Mouse (Mus musculus): ENCODE results near the gene Kmt2a. TPM values are rescaled to one million over a fixed set of nuclear protein-coding genes. Genes with fewer than 3 reads are reported as not detected.
A peak's percentile ranks its signal among the peaks of the same experiment; 100 is the strongest.

The Kmt2a gene
- total and polyA plus RNA-seq, 2 experiments from 2014 or later, result 19.0 to 20.6 TPM

DNA sequence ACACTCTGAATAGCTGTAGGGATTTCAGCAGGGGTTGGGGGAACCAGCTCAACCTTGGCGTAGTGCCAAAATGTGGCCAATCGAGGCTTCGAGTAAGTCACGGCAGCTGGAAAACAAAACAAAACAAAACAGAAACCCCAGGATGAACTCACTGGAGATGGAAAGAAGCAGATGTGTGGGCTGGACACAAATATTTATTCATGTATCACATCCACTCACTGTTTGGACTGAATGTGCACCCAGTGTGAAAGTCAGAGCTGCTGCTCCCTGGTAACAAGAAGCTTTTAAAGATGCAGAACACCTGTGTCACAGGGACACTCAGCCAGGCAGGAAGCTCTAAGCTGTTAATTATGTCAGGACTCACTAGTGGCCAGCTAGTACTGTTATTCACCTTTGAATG is 33.6 kb upstream of the Kmt2a start:
- Histone ChIP-seq H3K27me3 (ENCODE audit: insufficient read depth, low read length) (no peaks in the 10 kb centered on the region), H3K4me3 (ENCODE audit: low read length) (no peak overlapping the region), H3K4me1 (ENCODE audit: insufficient read depth, low read length) (peaks cover 10% of the 10 kb centered on the region; the same call in 1 of the 2 replicates), H3K9me3 (ENCODE audit: low read length) (no peaks in the 10 kb centered on the region), H3K9ac (replicated peaks; ENCODE audit: low read length) (no peak overlapping the region), H3K4me2 (ENCODE audit: low read depth, low read length) (no peak overlapping the region), H3K36me3 (ENCODE audit: insufficient read depth, low read length) (0 out of 2 replicates have a peak, but pooled peaks cover 8% of the 10 kb centered on the region), H3K27ac (no peak overlapping the region)
- DNase-seq (ENCODE audit: low spot score), result no peak
- no peak for TF ChIP-seq CTCF (IDR thresholded peaks at IDR 0.05; ENCODE audit: low read depth)
- ATAC-seq, result no peak
- WGBS, result 33% methylated on average over 4 of the region's 4 CpGs

DNA sequence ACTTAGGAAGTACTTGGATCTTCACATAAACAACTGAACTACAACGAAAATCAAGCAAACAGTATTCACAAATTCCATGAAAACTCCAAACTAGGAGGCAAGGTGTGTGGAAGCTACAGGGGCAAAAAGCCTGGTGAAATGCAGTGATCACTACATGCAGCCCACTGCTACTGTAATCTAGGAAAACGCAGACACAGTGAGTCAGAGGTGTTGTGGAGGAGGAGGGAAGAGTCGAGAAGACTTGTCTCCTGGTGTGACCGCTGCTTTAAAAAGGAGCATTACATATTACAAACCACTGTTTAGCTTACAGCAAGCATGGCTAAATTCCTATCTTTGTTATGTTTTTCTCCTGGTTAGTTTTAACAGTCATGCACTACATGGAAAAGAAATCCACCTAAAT is 30.3 kb upstream of the Kmt2a start:
- Histone ChIP-seq H3K4me2 (ENCODE audit: low read depth, low read length) (no peak overlapping the region), H3K9ac (replicated peaks; ENCODE audit: low read length) (no peak overlapping the region), H3K36me3 (ENCODE audit: insufficient read depth, low read length) (0 out of 2 replicates have a peak, but pooled peaks cover 8% of the 10 kb centered on the region), H3K4me3 (ENCODE audit: low read length) (no peak overlapping the region), H3K4me1 (ENCODE audit: insufficient read depth, low read length) (peaks cover 3% of the 10 kb centered on the region; the same call in 1 of the 2 replicates), H3K27me3 (ENCODE audit: insufficient read depth, low read length) (no peaks in the 10 kb centered on the region), H3K9me3 (ENCODE audit: low read length) (no peaks in the 10 kb centered on the region), H3K27ac (no peak overlapping the region)
- 95% methylated on average over 4 of the region's 4 CpGs for WGBS
- TF ChIP-seq CTCF (IDR thresholded peaks at IDR 0.05; ENCODE audit: low read depth), result no peak
- DNase-seq (ENCODE audit: low spot score), result no peak
- no peak for ATAC-seq

DNA sequence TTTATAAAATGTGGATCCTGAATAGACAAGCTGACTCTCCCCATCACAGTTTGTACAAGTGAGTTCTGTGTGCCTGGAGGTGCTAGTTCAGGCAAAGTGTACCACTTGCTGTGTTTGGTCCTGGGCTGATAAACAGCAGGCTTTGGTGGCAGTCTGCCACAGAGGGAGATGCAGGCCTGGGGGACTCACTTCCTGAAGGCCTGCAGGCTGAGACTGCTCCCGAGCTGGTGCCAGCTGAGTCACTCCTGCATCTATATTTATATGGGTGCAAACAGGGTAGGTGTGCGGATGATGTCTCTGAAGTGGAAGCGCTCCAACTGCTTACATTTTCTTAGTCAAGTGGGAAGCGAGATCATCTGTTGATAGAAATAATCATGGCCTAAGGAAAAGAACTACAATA is 24.5 kb upstream of the Kmt2a start:
- 75% methylated on average over 4 of the region's 4 CpGs for WGBS
- ATAC-seq (no peak), DNase-seq (ENCODE audit: low spot score) (no peak)
- H3K27ac ChIP-seq, result no peak overlapping the region
- no peak overlapping the region for H3K9ac ChIP-seq (replicated peaks; ENCODE audit: low read length)
- no peaks in the 10 kb centered on the region for H3K27me3 ChIP-seq (ENCODE audit: insufficient read depth, low read length)
- no peak overlapping the region for H3K4me2 ChIP-seq (ENCODE audit: low read depth, low read length)
- no peak overlapping the region for H3K4me3 ChIP-seq (ENCODE audit: low read length)
- H3K9me3 ChIP-seq (ENCODE audit: low read length), result no peaks in the 10 kb centered on the region
- no peaks in the 10 kb centered on the region for H3K4me1 ChIP-seq (ENCODE audit: insufficient read depth, low read length)
- no peak for TF ChIP-seq CTCF (IDR thresholded peaks at IDR 0.05; ENCODE audit: low read depth)
- H3K36me3 ChIP-seq (ENCODE audit: insufficient read depth, low read length), result no peaks in the 10 kb centered on the region

DNA sequence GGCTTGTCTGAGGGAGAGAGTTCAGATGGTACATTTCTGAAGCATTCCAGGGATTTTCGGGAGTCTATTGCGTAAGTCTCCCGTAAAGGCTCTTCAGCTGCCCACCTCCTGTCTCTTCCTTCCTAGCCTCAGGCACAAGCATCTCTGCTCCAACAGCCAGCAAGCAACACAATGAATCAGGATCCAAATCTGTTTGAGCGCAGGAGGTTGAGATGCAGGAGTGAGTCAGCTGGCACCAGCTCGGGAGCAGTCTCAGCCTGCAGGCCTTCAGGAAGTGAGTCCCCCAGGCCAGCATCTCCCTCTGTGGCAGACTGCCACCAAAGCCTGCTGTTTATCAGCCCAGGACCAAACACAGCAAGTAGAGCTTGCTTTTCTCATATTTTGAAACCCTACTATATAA is 23.9 kb upstream of the Kmt2a start:
- no peak for TF ChIP-seq CTCF (IDR thresholded peaks at IDR 0.05; ENCODE audit: low read depth)
- DNase-seq (ENCODE audit: low spot score), result no peak

DNA sequence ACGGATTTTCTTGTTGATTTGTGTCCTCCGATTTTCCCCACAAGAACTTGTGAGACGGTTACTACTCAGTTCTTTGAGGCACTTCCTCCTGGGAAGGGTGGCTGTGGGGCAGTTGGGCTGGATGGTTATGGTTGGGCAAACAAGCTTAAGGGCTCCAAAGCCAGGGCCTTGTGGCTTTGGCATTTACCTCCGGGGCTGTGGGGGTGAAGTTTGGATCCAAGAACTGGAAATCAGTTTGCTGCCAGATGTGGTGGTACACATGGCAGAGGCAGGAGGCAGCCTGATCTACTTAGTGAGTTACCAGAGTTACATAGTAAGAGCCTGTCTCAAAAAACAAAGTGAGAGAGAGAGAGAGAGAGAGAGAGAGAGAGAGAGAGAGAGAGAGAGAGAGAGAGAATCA is 22.8 kb upstream of the Kmt2a start:
- Histone ChIP-seq H3K36me3 (ENCODE audit: insufficient read depth, low read length) (no peaks in the 10 kb centered on the region), H3K9ac (replicated peaks; ENCODE audit: low read length) (no peak overlapping the region), H3K27ac (no peak overlapping the region), H3K4me3 (ENCODE audit: low read length) (no peak overlapping the region), H3K4me1 (ENCODE audit: insufficient read depth, low read length) (no peaks in the 10 kb centered on the region), H3K4me2 (ENCODE audit: low read depth, low read length) (no peak overlapping the region), H3K9me3 (ENCODE audit: low read length) (no peaks in the 10 kb centered on the region), H3K27me3 (ENCODE audit: insufficient read depth, low read length) (no peaks in the 10 kb centered on the region)
- no peak for TF ChIP-seq CTCF (IDR thresholded peaks at IDR 0.05; ENCODE audit: low read depth)
- DNase-seq (ENCODE audit: low spot score) (no peak), ATAC-seq (no peak)
- WGBS, result 89% methylated on average over 4 of the region's 4 CpGs

More for the DNA sequence above, 23.9 kb upstream of the Kmt2a start:
- no peak for ATAC-seq
- H3K27me3 ChIP-seq (ENCODE audit: insufficient read depth, low read length), result no peaks in the 10 kb centered on the region
- no peak overlapping the region for H3K27ac ChIP-seq
- no peak overlapping the region for H3K9ac ChIP-seq (replicated peaks; ENCODE audit: low read length)
- no peak overlapping the region for H3K4me3 ChIP-seq (ENCODE audit: low read length)
- no peaks in the 10 kb centered on the region for H3K4me1 ChIP-seq (ENCODE audit: insufficient read depth, low read length)
- H3K36me3 ChIP-seq (ENCODE audit: insufficient read depth, low read length), result no peaks in the 10 kb centered on the region
- H3K9me3 ChIP-seq (ENCODE audit: low read length), result no peaks in the 10 kb centered on the region
- no peak overlapping the region for H3K4me2 ChIP-seq (ENCODE audit: low read depth, low read length)
- WGBS, result 58% methylated on average over 5 of the region's 5 CpGs

DNA sequence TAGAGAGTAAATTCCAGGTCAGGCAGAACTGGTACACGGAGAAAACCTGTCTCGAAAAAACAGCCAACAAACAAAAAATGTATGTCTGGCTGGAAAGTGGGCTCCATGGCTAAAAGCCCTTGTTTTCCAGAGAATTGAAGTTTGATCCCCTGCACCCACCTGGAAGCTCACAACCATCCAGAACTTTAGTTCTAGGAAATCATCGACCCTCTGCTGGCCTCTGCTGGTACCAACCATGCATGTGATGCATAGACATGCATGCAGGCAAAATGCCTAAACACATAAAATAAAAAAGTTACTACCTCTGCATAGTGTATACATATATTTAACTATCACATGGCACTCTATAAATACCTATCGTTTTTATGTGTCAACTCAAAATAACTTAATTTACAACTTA is 19.3 kb upstream of the Kmt2a start:
- no peaks in the 10 kb centered on the region for H3K9me3 ChIP-seq (ENCODE audit: low read length)
- no peak overlapping the region for H3K27ac ChIP-seq
- ATAC-seq (no peak), DNase-seq (ENCODE audit: low spot score) (no peak)
- H3K4me2 ChIP-seq (ENCODE audit: low read depth, low read length), result no peak overlapping the region
- peak; percentile 28 for TF ChIP-seq CTCF (IDR thresholded peaks at IDR 0.05; ENCODE audit: low read depth)
- no peak overlapping the region for H3K9ac ChIP-seq (replicated peaks; ENCODE audit: low read length)
- no peak overlapping the region for H3K4me3 ChIP-seq (ENCODE audit: low read length)
- H3K4me1 ChIP-seq (ENCODE audit: insufficient read depth, low read length), result no peaks in the 10 kb centered on the region
- WGBS, result 64% methylated on average over 4 of the region's 4 CpGs
- H3K36me3 ChIP-seq (ENCODE audit: insufficient read depth, low read length), result no peaks in the 10 kb centered on the region
- H3K27me3 ChIP-seq (ENCODE audit: insufficient read depth, low read length), result no peaks in the 10 kb centered on the region

DNA sequence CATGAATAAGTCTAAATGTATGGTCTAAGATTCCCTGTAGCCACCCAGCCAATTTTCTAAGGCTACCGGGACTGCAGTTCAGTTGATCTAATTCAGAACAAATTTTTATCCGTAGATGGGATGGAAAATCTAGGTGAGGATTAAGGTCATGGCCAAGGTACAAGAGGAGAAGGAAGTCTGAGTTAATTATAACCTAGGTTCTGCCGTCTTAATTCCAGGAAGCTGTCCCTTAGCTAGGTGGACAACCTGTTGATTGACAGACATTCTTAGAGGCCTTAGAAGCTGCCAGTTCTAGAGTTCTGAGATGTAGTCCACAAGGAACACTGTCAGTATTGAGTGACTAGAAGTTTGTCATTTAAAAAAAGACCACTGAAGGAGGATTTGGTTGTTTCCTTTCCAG is 18.6 kb upstream of the Kmt2a start:
- no peak for DNase-seq (ENCODE audit: low spot score)
- Histone ChIP-seq H3K9ac (replicated peaks; ENCODE audit: low read length) (no peak overlapping the region), H3K4me1 (ENCODE audit: insufficient read depth, low read length) (no peaks in the 10 kb centered on the region), H3K27ac (no peak overlapping the region), H3K27me3 (ENCODE audit: insufficient read depth, low read length) (no peaks in the 10 kb centered on the region), H3K4me2 (ENCODE audit: low read depth, low read length) (no peak overlapping the region), H3K4me3 (ENCODE audit: low read length) (no peak overlapping the region), H3K9me3 (ENCODE audit: low read length) (no peaks in the 10 kb centered on the region), H3K36me3 (ENCODE audit: insufficient read depth, low read length) (no peaks in the 10 kb centered on the region)
- no peak for ATAC-seq
- no peak for TF ChIP-seq CTCF (IDR thresholded peaks at IDR 0.05; ENCODE audit: low read depth)
- 86% methylated on average over 3 of the region's 3 CpGs for WGBS

Measured in hindbrain, postnatal 0 days (tissue).